Mouse (Mus musculus): ENCODE measurements at regions not wholly inside any gene's neighbourhood (a gene's known extent, or its start where the extent isn't known, plus 50 kb on each side); places are given as distances from the start of the nearest gene placed in this dataset.

DNA sequence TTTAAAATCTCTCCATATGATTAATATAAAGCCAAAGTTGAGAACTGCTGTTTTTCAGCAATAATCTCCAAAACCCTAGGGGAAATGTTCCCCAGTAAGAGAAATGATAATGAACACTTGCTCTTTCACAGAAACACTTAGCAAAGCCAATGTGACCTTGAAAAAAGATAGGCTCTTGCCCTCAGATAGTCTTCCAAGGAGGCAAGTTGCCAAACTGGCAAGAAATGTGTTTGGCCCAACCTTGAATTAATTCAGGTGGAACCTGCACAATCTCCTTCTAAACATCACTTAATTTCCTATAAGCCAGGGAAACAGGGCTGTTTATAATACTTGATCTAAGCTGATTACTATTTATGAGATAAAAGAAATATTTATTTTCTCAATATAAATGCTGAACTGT lies 244.0 kb upstream of the Gnaz start:
- no peak for DNase-seq (ENCODE audit: low spot score in 2 of 2)

DNA sequence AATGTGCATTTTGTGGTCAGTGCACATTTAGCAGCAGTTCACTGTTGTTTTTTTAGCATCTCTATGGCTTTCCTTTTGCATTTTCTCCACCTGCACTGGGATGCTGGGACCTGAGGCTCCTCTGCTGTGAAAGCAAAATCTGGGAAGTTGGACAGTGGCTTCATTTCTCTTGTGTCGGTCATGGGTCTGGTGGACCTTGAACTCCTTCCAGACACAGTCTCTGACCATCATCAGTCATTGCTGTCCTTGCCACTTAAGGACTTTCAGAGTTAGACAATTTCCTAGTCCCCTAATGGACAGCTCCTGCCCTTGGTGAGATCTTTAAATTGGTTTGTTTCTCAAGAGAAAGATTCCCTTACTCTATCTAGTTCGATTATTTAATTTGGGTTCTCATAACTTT lies 217.5 kb upstream of the Gnaz start:
- no peak for DNase-seq (ENCODE audit: low spot score in 2 of 2)

DNA sequence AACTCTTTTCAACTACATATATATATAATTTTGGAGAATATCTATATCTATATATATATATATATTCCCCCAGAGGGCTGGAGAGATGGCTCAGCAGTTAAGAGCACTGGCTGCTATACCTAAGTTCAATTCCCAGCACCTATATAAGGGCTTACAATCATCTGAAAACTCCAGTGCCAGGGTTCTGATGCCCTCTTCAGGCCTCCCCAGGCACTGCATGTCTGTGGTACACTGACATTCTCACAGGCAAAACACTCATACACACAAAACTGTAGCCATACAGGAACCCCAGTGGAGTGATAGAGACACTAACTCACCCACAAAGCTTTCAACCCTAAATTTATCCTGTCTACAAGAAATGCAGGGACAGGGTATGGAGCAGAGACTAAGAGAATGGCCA lies 216.1 kb upstream of the Gnaz start:
- DNase-seq (ENCODE audit: low spot score in 2 of 2): no peak

DNA sequence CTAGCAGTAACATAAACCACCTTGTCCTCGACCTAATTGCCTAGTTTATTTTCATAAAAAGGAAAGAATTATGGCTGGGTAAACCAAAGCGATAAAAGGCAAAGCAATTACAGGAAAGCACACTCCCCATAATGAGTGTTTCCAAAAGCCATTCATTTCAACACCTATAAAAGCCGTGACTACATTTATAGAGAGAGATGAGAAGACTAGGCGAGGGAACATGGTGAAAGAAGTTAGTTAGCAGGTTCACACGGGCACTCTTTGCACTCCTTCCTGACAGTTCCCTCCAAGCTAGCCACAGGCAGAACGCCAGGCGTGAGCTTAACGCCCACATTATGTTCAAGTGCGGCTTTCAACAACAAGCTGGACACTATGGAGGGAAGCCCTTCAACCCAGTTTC lies 206.2 kb upstream of the Gnaz start:
- DNase-seq (ENCODE audit: low spot score in 2 of 2): peak in 1 of 2 experiments; percentile 2

DNA sequence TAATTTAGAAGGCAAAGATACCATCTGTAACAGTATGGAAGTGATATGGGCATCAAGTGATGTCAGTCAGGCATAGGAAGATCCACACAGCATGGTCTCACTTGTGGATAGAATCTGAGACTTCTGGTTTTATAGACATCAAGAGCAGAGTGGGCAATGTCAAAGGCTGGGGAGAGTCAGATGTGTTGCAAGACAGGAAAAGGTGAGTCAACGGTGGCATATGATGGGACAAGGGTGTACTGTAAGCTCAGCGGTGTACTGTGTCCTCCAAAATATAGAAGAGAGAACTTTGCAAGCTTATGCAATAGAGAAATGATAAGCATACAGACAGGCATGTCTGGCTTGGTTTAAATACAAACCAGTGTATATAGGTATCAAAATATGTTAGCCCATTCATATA lies 177.7 kb upstream of the Gnaz start:
- DNase-seq (ENCODE audit: low spot score in 2 of 2): no peak

DNA sequence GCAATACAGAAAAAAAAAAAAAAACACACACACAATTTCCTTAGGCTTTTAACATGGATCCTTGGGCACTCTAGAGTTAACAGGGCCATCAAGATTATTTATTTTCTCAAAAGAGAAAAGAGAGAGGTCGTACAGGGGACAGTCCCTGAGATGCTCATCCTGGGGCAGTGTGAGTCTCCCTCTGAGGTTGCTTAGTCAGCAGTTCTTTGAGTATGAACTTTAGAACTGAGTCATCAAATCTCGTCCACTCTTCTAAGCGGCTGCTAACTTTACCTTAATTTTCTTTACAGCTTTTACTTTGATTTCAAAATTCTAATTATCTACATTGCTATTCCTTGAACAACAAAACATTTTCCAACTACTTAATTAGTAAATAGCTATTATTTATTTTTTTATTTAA lies 177.0 kb upstream of the Gnaz start:
- DNase-seq (ENCODE audit: low spot score in 2 of 2): no peak

DNA sequence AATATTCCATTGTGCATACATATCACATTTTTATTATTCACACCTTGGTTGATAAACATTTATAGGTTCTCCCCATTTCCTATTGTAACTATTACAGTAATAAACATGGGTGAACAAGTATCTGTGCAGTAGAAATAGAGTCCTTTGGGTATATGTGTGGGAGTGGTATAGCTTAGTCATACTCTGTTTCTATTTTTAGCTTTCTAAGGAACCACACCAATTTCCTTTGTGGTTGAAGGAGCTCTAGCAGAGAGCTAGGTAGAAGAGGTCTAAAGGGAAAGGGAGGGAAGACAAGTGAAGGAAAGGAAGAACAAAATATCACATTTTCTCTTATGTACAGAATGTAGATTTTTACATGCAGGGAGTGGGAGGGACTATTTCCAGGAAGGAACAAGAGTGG lies 143.6 kb upstream of the Gnaz start:
- DNase-seq (ENCODE audit: low spot score in 2 of 2): no peak

DNA sequence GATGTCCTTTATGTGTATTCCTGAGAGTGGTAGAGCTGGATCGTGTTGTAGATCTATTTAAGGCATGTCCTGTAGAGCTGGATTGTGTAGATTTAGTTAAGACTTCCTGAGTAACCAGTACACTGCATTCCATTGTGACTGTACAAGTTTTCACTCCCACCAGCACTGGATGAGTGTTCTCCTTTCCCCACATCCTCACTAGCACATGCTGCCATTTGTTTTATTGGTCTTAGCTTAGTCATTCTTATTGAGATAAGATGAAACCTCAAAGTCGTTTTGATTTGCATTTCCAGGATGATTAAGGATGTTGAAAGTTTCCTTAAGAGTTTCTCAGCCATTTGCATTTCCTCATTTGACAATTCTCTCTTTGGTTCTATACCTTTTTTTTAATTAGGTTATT lies 132.6 kb upstream of the Gnaz start:
- no peak for DNase-seq (ENCODE audit: low spot score in 2 of 2)

DNA sequence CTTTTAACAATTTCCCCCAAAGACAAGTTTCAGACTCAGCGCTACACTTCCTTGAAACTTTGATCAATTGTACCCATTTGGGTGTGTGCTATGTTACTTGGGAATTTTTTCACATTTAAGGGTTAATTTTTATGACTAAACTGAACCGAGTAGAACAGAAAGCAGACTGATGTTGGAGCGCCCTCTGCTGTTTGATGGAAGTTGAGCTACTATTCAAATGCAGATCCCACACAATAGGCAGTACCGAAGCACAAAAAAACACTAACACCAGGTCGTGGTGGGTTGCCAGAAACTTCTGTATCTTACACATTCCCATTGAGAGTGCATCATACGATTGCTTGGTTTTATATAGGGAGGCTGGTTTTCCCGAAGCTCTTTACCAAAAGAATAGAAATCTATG lies 118.6 kb upstream of the Gnaz start:
- peak; percentile 69 to 89 for DNase-seq (ENCODE audit: low spot score in 2 of 2)

DNA sequence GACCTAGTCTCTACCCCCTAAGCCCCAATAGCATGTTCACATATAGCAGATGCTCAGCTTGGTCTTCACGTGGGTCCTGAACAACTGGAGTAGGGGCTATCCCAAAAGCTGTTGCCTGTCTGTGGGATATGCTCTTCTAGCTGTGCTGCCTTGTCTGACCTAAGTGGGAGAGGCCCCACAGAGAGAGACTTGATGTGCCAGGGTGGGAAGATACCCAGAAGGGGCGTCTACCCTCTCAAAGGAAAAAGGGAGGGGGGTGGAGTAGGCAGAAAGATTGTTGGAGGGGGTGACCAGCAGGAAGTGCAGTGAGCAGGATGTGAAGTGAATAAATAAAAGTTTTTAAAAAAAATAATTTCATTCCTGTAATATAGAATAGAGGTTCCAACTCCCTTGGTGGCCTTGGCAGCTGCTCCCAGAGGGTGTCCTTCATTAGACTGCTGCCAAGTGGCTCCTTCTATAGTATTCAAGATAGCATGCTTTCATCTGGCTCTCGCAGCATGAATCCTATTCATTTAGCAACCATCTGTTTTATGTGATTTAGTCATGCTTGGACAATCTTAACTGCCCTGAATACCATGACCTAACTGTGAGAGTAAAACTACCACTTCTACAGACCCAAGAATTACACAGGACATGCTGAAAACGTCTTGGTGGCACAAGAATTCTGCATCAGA lies 111.8 kb upstream of the Gnaz start:
- DNase-seq (ENCODE audit: low spot score in 2 of 2): peak in 1 of 2 experiments; percentile 6
